Mouse (Mus musculus): ENCODE data around the gene Fhit.

- TF ChIP-seq CTCF (IDR thresholded peaks at IDR 0.05; ENCODE audit: insufficient read depth, low read length) (no peak), POLR2A (IDR thresholded peaks at IDR 0.05; ENCODE audit: borderline replicate concordance, extremely low read depth, low read depth, low read length) (no peak)
Observed at GRCm38 (mm10) chr14:10453001-10453861, 708.6 kb downstream of the Fhit start.
